Mouse (Mus musculus) MEL (cell line): ENCODE results near the gene Fxr2. TPM values are rescaled to one million over a fixed set of nuclear protein-coding genes. Genes with fewer than 3 reads are reported as not detected.
A peak's percentile ranks its signal among the peaks of the same experiment; 100 is the strongest.

Experiments used
- DNase-seq: peaks from one replicate; pipeline ENCODE4 v3.0.0; 2011; ENCODE audit warnings: low read depth, low spot score
- H3K27ac ChIP-seq: 2 replicates; pipeline ENCODE4 v1.5.1; 2012; ENCODE audit warnings: low read depth, mild to moderate bottlenecking, control low read depth, low read length, moderate library complexity; ENCODE audit not compliant: control insufficient read depth
- H3K27me3 ChIP-seq, 2 experiments: fragments of 150-350 bp in 1 of 2; sonication (generic) in 1 of 2; 2 replicates each; pipeline ENCODE4 v1.6.1; 2012; ENCODE audit warnings: low read length in 2 of 2, mild to moderate bottlenecking in 2 of 2, improper control_type of control experiment in 1 of 2, moderate library complexity in 1 of 2; ENCODE audit not compliant: insufficient read depth in 2 of 2, control insufficient read depth in 1 of 2
- H3K36me3 ChIP-seq, 2 experiments: 2 replicates each; pipeline ENCODE4 v1.6.1; 2012 to 2014; ENCODE audit warnings: low read length in 2 of 2, improper control_type of control experiment in 1 of 2, inconsistent platforms in 1 of 2, mild to moderate bottlenecking in 1 of 2; ENCODE audit not compliant: insufficient read depth in 2 of 2, control insufficient read depth in 1 of 2
- H3K4me1 ChIP-seq, 2 experiments: fragments of 150-350 bp in 1 of 2; sonication (generic) in 1 of 2; 2 replicates each; pipeline ENCODE4 v1.6.1; 2012; ENCODE audit warnings: low read length in 2 of 2, improper control_type of control experiment in 1 of 2, mild to moderate bottlenecking in 1 of 2; ENCODE audit not compliant: insufficient read depth in 2 of 2, control insufficient read depth in 1 of 2
- H3K4me3 ChIP-seq, 2 experiments: fragments of 150-350 bp in 1 of 2; sonication (generic) in 1 of 2; 2 replicates each; pipeline ENCODE4 v1.5.1; 2012; ENCODE audit warnings: low read depth in 2 of 2, low read length in 2 of 2, mild to moderate bottlenecking in 2 of 2, moderate library complexity in 2 of 2, control low read depth in 1 of 2, improper control_type of control experiment in 1 of 2; ENCODE audit not compliant: control insufficient read depth in 1 of 2, insufficient read depth in 1 of 2
- H3K79me2 ChIP-seq: 2 replicates; pipeline ENCODE4 v1.6.1; 2012; ENCODE audit warnings: mild to moderate bottlenecking, low read length, moderate library complexity; ENCODE audit not compliant: control insufficient read depth, poor library complexity, insufficient read depth
- H3K9ac ChIP-seq: 2 replicates; pipeline ENCODE4 v1.6.1; 2012; ENCODE audit warnings: low read depth, mild to moderate bottlenecking, control low read depth, low read length, moderate library complexity; ENCODE audit not compliant: control insufficient read depth, poor library complexity, severe bottlenecking
- H3K9me3 ChIP-seq: fragments of 150-350 bp; sonication (generic); replicated peaks from 2 replicates; pipeline ENCODE4 v1.6.1; 2012; ENCODE audit warnings: mild to moderate bottlenecking, low read length, improper control_type of control experiment, moderate library complexity; ENCODE audit not compliant: insufficient read depth
- CHD2 ChIP-seq: IDR thresholded peaks from 2 replicates; pipeline ENCODE4 v1.6.1; 2011; ENCODE audit warnings: low read length, improper control_type of control experiment
- CTCF ChIP-seq, 3 experiments: IDR thresholded peaks in 2 of 3; conservative IDR thresholded peaks in 1 of 3; 2 replicates each; pipeline ENCODE4 v1.5.1; 2011 to 2012; ENCODE audit warnings: low read length in 3 of 3, low read depth in 2 of 3, mild to moderate bottlenecking in 2 of 3, improper control_type of control experiment in 1 of 3, inconsistent platforms in 1 of 3, mixed read lengths in 1 of 3, moderate library complexity in 1 of 3; ENCODE audit not compliant: control insufficient read depth in 1 of 3, insufficient read depth in 1 of 3, poor library complexity in 1 of 3, severe bottlenecking in 1 of 3
- ELF1 ChIP-seq: IDR thresholded peaks from 2 replicates; pipeline ENCODE4 v1.6.1; 2014; ENCODE audit warnings: low read depth, mild to moderate bottlenecking, inconsistent platforms, low read length, improper control_type of control experiment, moderate library complexity
- HCFC1 ChIP-seq: IDR thresholded peaks from 2 replicates; pipeline ENCODE4 v1.6.1; 2012; ENCODE audit warnings: low read depth, mild to moderate bottlenecking, inconsistent platforms, low read length, improper control_type of control experiment, moderate library complexity
- JUND ChIP-seq: IDR thresholded peaks from 2 replicates; pipeline ENCODE4 v1.6.1; 2011; ENCODE audit warnings: low read depth, mild to moderate bottlenecking, improper control_type of control experiment, low read length
- RAD21 ChIP-seq: IDR thresholded peaks from 2 replicates; pipeline ENCODE4 v1.6.1; 2011; ENCODE audit warnings: mild to moderate bottlenecking, low read depth, low read length, improper control_type of control experiment
- SIN3A ChIP-seq: IDR thresholded peaks from 2 replicates; pipeline ENCODE4 v1.6.1; 2012; ENCODE audit warnings: low read length, improper control_type of control experiment, inconsistent platforms
- SMC3 ChIP-seq: IDR thresholded peaks from 2 replicates; pipeline ENCODE4 v1.6.1; 2011; ENCODE audit warnings: low read depth, low read length, improper control_type of control experiment
- USF2 ChIP-seq, 2 experiments: IDR thresholded peaks; 2 replicates each; pipeline ENCODE4 v1.6.1; 2011 to 2012; ENCODE audit warnings: improper control_type of control experiment in 2 of 2, low read length in 2 of 2, borderline replicate concordance in 1 of 2, inconsistent platforms in 1 of 2, low read depth in 1 of 2, mild to moderate bottlenecking in 1 of 2; ENCODE audit not compliant: insufficient read depth in 1 of 2
- ZC3H11A ChIP-seq: IDR thresholded peaks from 2 replicates; pipeline ENCODE4 v1.6.1; 2012; ENCODE audit warnings: low read depth, mild to moderate bottlenecking, inconsistent platforms, low read length, improper control_type of control experiment
- ZKSCAN1 ChIP-seq: IDR thresholded peaks from 2 replicates; pipeline ENCODE4 v1.6.1; 2012; ENCODE audit warnings: low read depth, mild to moderate bottlenecking, inconsistent platforms, low read length, improper control_type of control experiment, moderate library complexity
- ZNF384 ChIP-seq: IDR thresholded peaks from 2 replicates; pipeline ENCODE4 v1.6.1; 2012; ENCODE audit warnings: low read depth, mild to moderate bottlenecking, inconsistent platforms, low read length, improper control_type of control experiment
- polyA plus RNA-seq, 2 experiments: library from polyadenylated mRNA; stranded (reverse) in 1 of 2; unstranded in 1 of 2; fragments of >175 nt in 1 of 2; fragments of >200 nt in 1 of 2; gene quantifications; 2 replicates each; pipeline versions ENCODE4 v1.2.1 to v1.2.4; 2012; ENCODE audit warnings: low replicate concordance in 2 of 2, low read depth in 1 of 2; ENCODE audit not compliant: insufficient read length in 2 of 2, insufficient read depth in 1 of 2, missing spikeins in 1 of 2
- total RNA-seq: library from RNA; depleted of rRNA; stranded (reverse); fragments of 300-350 nt; gene quantifications from 2 replicates; pipeline ENCODE4 v1.2.3, GENCODE M21; 2012

Fxr2 gene
- total and polyA plus RNA-seq, 3 experiments = 95.1 to 97.6 TPM; not detected in 1

GRCm38 (mm10) chr11:69609416-69609815 is 23.4 kb upstream of the Fxr2 start (continued):
- peak; percentile 93 to 97 for TF ChIP-seq USF2 (IDR thresholded peaks at IDR 0.05; ENCODE audit: borderline replicate concordance in 1 of 2, insufficient read depth in 1 of 2, low read depth in 1 of 2, low read length in 2 of 2)

- no peak overlapping the region for H3K9ac ChIP-seq
- no peak for DNase-seq
- no peak for TF ChIP-seq JUND
- no peak for TF ChIP-seq USF2 (IDR thresholded peaks at IDR 0.05; ENCODE audit: borderline replicate concordance in 1 of 2, insufficient read depth in 1 of 2, low read depth in 1 of 2, low read length in 2 of 2)
- TF ChIP-seq ZKSCAN1 = no peak
- no peaks in the 10 kb centered on the region for H3K9me3 ChIP-seq
- H3K4me3 ChIP-seq = no peak overlapping the region
- H3K27ac ChIP-seq = no peak overlapping the region
- H3K4me1 ChIP-seq = peaks cover 24 to 39% of the 10 kb centered on the region in 2 experiments
- H3K27me3 ChIP-seq = peaks cover 0 to 3% of the 10 kb centered on the region in 2 experiments; a peak in 1 of 4 replicates
- no peaks in the 10 kb centered on the region for H3K79me2 ChIP-seq
- peaks cover 0 to 24% of the 10 kb centered on the region in 2 experiments; a peak in 2 of 4 replicates for H3K36me3 ChIP-seq
These were observed 21.9 kb upstream of the Fxr2 start for GRCm38 (mm10) chr11:69610899-69611298.

- Histone ChIP-seq H3K27ac (no peak overlapping the region), H3K79me2 (no peaks in the 10 kb centered on the region)
- no peak for TF ChIP-seq ELF1
- TF ChIP-seq ZC3H11A = peak; percentile 88
- peak; percentile 82 for TF ChIP-seq RAD21
- TF ChIP-seq SIN3A = peak; percentile 21; the same call in 1 of the 2 replicates
- no peak for TF ChIP-seq USF2 (IDR thresholded peaks at IDR 0.05; ENCODE audit: borderline replicate concordance in 1 of 2, insufficient read depth in 1 of 2, low read depth in 1 of 2, low read length in 2 of 2)
- peak; percentile 82 for TF ChIP-seq SMC3
- no peak for TF ChIP-seq CHD2
- peak; percentile 66 to 92 (median 81) for TF ChIP-seq CTCF (IDR thresholded peaks at IDR 0.05 in 2 of 3, conservative IDR thresholded peaks at IDR 0.05 in 1 of 3; ENCODE audit: control insufficient read depth in 1 of 3, insufficient read depth in 1 of 3, low read depth in 2 of 3, low read length in 3 of 3, poor library complexity in 1 of 3, severe bottlenecking in 1 of 3)
- TF ChIP-seq ZNF384 = peak; percentile 95
- peak; percentile 59; the same call in 1 of the 2 replicates for TF ChIP-seq HCFC1
- TF ChIP-seq, all 39 proteins: peak for 7
- Histone ChIP-seq H3K36me3 (peaks cover 0 to 14% of the 10 kb centered on the region in 2 experiments; a peak in 2 of 4 replicates), H3K4me3 (peak overlapping the region; percentile 45 to 77), H3K9ac (peak overlapping the region; percentile 58), H3K27me3 (peaks cover 1 to 3% of the 10 kb centered on the region in 2 experiments; a peak in 1 of 4 replicates), H3K4me1 (peaks cover 14 to 19% of the 10 kb centered on the region in 2 experiments), H3K9me3 (no peaks in the 10 kb centered on the region)
- DNase-seq = peak; percentile 83
These were observed 19.1 kb upstream of the Fxr2 start for GRCm38 (mm10) chr11:69613553-69614256.
